Comparison of ENCODE assay signal across 20 mouse cellular contexts in genomic region chr16:24284215-24284614, GRCm38 (mm10).
DNase-seq lines count a peak whose midpoint lies in the region; ATAC-seq and TF ChIP-seq lines count a peak whose summit lies in the region.
"Had no signal": no experiment of that assay in that cellular context is flagged by ENCODE, and none has a peak within 500 bp of the region (broad histone marks: within the 10 kb centered on the region; RNA-seq: fewer than 3 reads in every experiment).

No protein-coding gene starts in this region.

- no peak for ATAC-seq in heart, postnatal 0 days (ENCODE audit: insufficient read depth, low read depth)
- ATAC-seq: activated CD4-positive, CD25-positive, alpha-beta regulatory T cell, adult 4 months; forebrain, embryonic 16.5 days; Patski had no signal

- no peaks in the 10 kb centered on the region for H3K36me3 ChIP-seq in heart, postnatal 0 days (replicated peaks; ENCODE audit: control insufficient read depth, insufficient read depth, low read length)
- H3K36me3 ChIP-seq: embryonic facial prominence, embryonic 13.5 days; forebrain, embryonic 12.5 days; heart, embryonic 13.5 days; hindbrain, embryonic 10.5 days had no signal

- H3K9ac ChIP-seq in heart, postnatal 0 days (replicated peaks; ENCODE audit: low read depth, low read length): no peak overlapping the region
- H3K9ac ChIP-seq: embryonic facial prominence, embryonic 13.5 days; forebrain, embryonic 12.5 days; heart, embryonic 13.5 days; hindbrain, embryonic 14.5 days had no signal

- no peak overlapping the region for H3K4me2 ChIP-seq in heart, postnatal 0 days (ENCODE audit: low read depth, low read length)
- H3K4me2 ChIP-seq: embryonic facial prominence, embryonic 13.5 days; forebrain, embryonic 12.5 days; heart, embryonic 13.5 days; hindbrain, embryonic 14.5 days had no signal

- 32% methylated on average over 3 of the region's 3 CpGs for WGBS in heart, postnatal 0 days

- no peak for TF ChIP-seq EP300 in heart, postnatal 0 days (IDR thresholded peaks at IDR 0.05; ENCODE audit: low read depth)

- H3K27me3 ChIP-seq in heart, postnatal 0 days (ENCODE audit: control insufficient read depth, insufficient read depth, low read length): no peaks in the 10 kb centered on the region
- H3K27me3 ChIP-seq: embryonic facial prominence, embryonic 13.5 days; forebrain, embryonic 12.5 days; heart, embryonic 13.5 days; Patski had no signal

- H3K4me3 ChIP-seq in heart, postnatal 0 days (ENCODE audit: low read depth, low read length): no peak overlapping the region
- H3K4me3 ChIP-seq: embryonic facial prominence, embryonic 13.5 days; forebrain, embryonic 12.5 days; heart, embryonic 13.5 days; hindbrain, embryonic 10.5 days had no signal

- H3K9me3 ChIP-seq in heart, postnatal 0 days (replicated peaks; ENCODE audit: control insufficient read depth, low read length): no peaks in the 10 kb centered on the region
- H3K9me3 ChIP-seq: embryonic facial prominence, embryonic 13.5 days; forebrain, embryonic 12.5 days; heart, embryonic 13.5 days; hindbrain, embryonic 10.5 days had no signal

- peak; percentile 6 for DNase-seq in adrenal gland, adult 2 months
- no peak for DNase-seq in adrenal gland, postnatal 10 days
- peak; percentile 16 for DNase-seq in heart, postnatal 0 days (ENCODE audit: low spot score)
- no peak for DNase-seq in heart, adult 11 months
- peak; percentile 8 for DNase-seq in lung, postnatal 10 days
- DNase-seq in lung, postnatal 14 days: no peak
- DNase-seq in right cerebral cortex, postnatal 25 days: no peak
- DNase-seq: adrenal gland, postnatal 14 days; cerebellum, adult 18-20 months; cerebellum, adult 9-11 months; cerebellum, postnatal 36 days; gastrocnemius, postnatal 10 days had no signal

- H3K4me1 ChIP-seq in heart, postnatal 0 days (ENCODE audit: control insufficient read depth, insufficient read depth): no peaks in the 10 kb centered on the region

- no peak overlapping the region for H3K27ac ChIP-seq in heart, postnatal 0 days (ENCODE audit: low read depth)
- H3K27ac ChIP-seq: embryonic facial prominence, embryonic 13.5 days; forebrain, embryonic 12.5 days; heart, embryonic 13.5 days; hindbrain, embryonic 10.5 days; hindbrain, embryonic 14.5 days had no signal

- TF ChIP-seq CTCF in heart, postnatal 0 days (IDR thresholded peaks at IDR 0.05; ENCODE audit: low read depth): no peak

Comparison
In these comparisons a context has a peak if more than half of its experiments do, and no peak if none do; other contexts are left out.
1. DNase-seq: peak in adrenal gland, adult 2 months (single experiment), heart, postnatal 0 days (single experiment) and lung, postnatal 10 days (single experiment); none in adrenal gland, postnatal 10 days (single experiment), heart, adult 11 months (single experiment), lung, postnatal 14 days (single experiment) and right cerebral cortex, postnatal 25 days (single experiment).